Mouse (Mus musculus) ovary, adult 10 weeks (tissue): ENCODE results near the gene Zfp944. TPM values are rescaled to one million over a fixed set of nuclear protein-coding genes. Genes with fewer than 3 reads are reported as not detected.

Source experiments
- polyA plus RNA-seq: library from polyadenylated mRNA; stranded (reverse); fragments of 350-450 nt; fragmentation: Illumina TruSeq; extraction: RNeasy Lipid Tissue Mini Kit (QIAGEN cat#74804); gene quantifications from one replicate; pipeline ENCODE4 v1.2.3, GENCODE M21; 2014

The Zfp944 gene
- polyA plus RNA-seq: 54.3 TPM

DNA sequence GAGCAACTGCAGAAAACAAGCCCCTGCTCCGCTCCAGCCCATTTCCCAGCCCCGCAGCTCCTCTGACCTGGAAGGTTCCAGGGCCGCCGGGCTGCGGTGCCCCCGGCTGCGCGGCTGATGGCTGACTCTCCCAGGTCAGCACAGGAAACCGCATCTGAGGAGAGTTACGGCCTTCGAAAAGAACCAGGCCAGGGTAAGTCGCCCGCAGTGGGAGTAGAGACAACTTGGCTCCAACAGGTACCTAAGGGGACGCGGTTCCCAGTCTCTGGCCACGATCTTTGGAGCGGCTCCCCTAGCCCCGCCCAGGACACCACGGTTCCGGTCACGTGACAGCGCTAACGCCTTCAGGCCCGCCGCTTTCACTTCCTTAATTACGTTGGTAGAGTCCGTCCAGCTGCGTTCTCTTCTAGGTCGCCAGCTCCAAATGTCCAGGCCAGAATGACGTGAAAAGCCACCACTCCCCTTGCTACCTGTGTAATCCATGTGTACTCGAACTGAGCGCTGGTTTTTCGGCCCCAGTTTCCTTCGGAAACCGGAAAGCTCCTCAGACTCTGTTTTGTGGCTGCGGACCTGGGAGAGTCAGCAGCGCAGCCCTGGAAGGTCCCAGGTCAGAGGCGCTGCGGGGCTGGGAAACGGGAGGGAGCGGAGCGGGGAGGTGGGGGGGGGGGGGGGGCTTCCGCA is at the start of gene Zfp944, which contains the start of gene Zfp758:
Gene Zfp944, minus strand, starts transcription at position 300 of the 681 bp plus-strand sequence.
Gene Zfp758, plus strand, starts transcription at position 353 of the 681 bp plus-strand sequence.

GRCm38 (mm10) chr17:22314730-22315226 is 46.4 kb downstream of the Zfp944 start, which contains the start of gene CT030661.1:
Gene CT030661.1, minus strand, starts transcription at chr17:22314837.

Other genes with a start within 250 kb of the Zfp944 start
- gene Zfp947, start 195.2 kb downstream of the Zfp944 start, polyA plus RNA-seq: 14.1 TPM
- gene Zfp994, start 135.8 kb downstream of the Zfp944 start, polyA plus RNA-seq: 27.8 TPM
- 83.5 TPM for gene CT030661.1, start 46.6 kb downstream of the Zfp944 start, polyA plus RNA-seq
- gene Zfp758, start 53 bp upstream of the Zfp944 start, polyA plus RNA-seq: 86.1 TPM
- 75.1 TPM for gene Zfp946, start 62.8 kb upstream of the Zfp944 start, polyA plus RNA-seq
- not detected for gene Vmn2r111, start 212.1 kb upstream of the Zfp944 start, polyA plus RNA-seq
- not detected for gene Vmn2r112, start 239.6 kb upstream of the Zfp944 start, polyA plus RNA-seq